Mouse (Mus musculus) brown adipose tissue, adult 24 weeks (tissue): ENCODE measurements around the gene Sik1. TPM values are rescaled to one million over a fixed set of nuclear protein-coding genes. Genes with fewer than 3 reads are reported as not detected.

Source experiments
- H3K27ac ChIP-seq: fragments of 200-500 bp; replicated peaks from 2 replicates; pipeline ENCODE4 v1.5.1; 2012; ENCODE audit warnings: low read depth, mild to moderate bottlenecking, low read length
- H3K4me1 ChIP-seq: fragments of 200-500 bp; 2 replicates; pipeline ENCODE4 v1.6.1; 2012; ENCODE audit warnings: low read length, mixed read lengths; ENCODE audit not compliant: control insufficient read depth, insufficient read depth, insufficient read length
- H3K4me3 ChIP-seq: fragments of 200-500 bp; 2 replicates; pipeline ENCODE4 v1.5.1; 2012; ENCODE audit warnings: low read depth, mild to moderate bottlenecking, low read length, moderate library complexity; ENCODE audit not compliant: insufficient read depth
- polyA plus RNA-seq: library from polyadenylated mRNA; stranded (reverse); fragments of >200 nt; gene quantifications from 2 replicates; pipeline ENCODE4 v1.2.4, GENCODE M21; 2012; ENCODE audit not compliant: missing spikeins, insufficient read depth, insufficient read length

Gene Sik1
- polyA plus RNA-seq, 1 experiment, result 39.2 TPM

GRCm38 (mm10) chr17:31820099-31820846 is 35.3 kb downstream of the Sik1 start:
- Histone ChIP-seq H3K4me1 (peaks cover 3% of the 10 kb centered on the region; the same call in 1 of the 2 replicates), H3K27ac (no peak overlapping the region), H3K4me3 (no peak overlapping the region)

GRCm38 (mm10) chr17:31819372-31819771 is 36.2 kb downstream of the Sik1 start:
- no peak overlapping the region for H3K27ac ChIP-seq
- peaks cover 8% of the 10 kb centered on the region; the same call in 1 of the 2 replicates for H3K4me1 ChIP-seq
- H3K4me3 ChIP-seq, result no peak overlapping the region

GRCm38 (mm10) chr17:31817815-31818214 is 37.8 kb downstream of the Sik1 start:
- Histone ChIP-seq H3K27ac (no peak overlapping the region), H3K4me1 (peaks cover 11% of the 10 kb centered on the region; the same call in 1 of the 2 replicates), H3K4me3 (no peak overlapping the region)

GRCm38 (mm10) chr17:31817203-31817602 is 38.4 kb downstream of the Sik1 start:
- peaks cover 11% of the 10 kb centered on the region; the same call in 1 of the 2 replicates for H3K4me1 ChIP-seq
- no peak overlapping the region for H3K27ac ChIP-seq
- no peak overlapping the region for H3K4me3 ChIP-seq

GRCm38 (mm10) chr17:31814848-31815247 is 40.8 kb downstream of the Sik1 start:
- Histone ChIP-seq H3K4me1 (peaks cover 8% of the 10 kb centered on the region; the same call in 1 of the 2 replicates), H3K27ac (no peak overlapping the region), H3K4me3 (no peak overlapping the region)

DNA sequence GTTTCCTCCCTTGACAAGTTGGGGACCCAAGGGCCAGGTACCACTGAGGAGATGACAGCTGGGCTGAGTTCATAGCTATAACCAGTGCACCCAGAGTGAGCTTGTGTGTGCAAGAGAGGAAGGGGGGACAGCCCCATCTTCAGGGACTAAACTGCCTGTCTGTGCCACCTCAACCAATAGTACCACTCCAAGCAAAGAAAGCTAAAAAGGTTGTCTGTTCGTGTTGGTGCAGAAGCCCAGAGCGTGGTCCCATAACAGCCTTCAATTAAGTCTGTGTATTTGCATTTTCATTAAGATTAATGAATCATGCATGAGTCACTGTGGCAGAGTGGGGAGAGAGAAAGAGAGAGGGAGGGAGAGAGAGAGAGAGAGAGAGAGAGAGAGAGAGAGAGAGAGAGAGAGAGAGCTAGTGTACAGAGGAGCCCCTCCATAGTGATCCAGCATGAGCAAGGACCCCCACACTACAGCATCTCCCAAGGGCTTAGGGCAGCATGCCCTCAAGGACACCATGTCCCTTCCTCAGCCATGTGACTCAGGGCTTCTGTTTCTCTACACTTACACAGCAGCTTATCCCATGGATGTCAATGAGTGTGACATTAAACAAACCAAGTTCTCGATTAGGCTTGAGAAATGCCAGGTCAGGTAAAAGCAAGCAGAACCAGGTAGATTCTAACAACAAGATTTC is 41.5 kb downstream of the Sik1 start:
- H3K4me3 ChIP-seq, result no peak overlapping the region
- H3K4me1 ChIP-seq, result peaks cover 8% of the 10 kb centered on the region; the same call in 1 of the 2 replicates
- no peak overlapping the region for H3K27ac ChIP-seq

DNA sequence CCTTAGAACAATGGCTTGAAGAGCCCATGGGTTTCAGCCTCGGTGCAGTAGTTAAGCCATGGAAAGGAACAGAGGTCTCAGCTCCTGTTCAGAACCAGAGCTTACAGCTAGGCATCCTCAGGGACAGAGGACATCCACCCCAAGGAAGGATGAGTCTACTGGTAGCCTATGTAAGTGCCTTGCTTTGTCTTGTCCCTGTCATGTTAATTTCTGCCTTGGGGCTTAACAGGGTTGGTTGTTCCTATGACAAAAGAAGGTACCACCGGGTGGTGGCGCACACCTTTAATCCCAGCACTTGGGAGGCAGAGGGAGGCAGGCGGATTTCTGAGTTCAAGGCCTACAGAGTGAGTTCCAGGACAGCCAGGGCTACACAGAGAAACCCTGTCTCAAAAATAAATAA is 44.3 kb downstream of the Sik1 start:
- H3K27ac ChIP-seq, result no peak overlapping the region
- H3K4me1 ChIP-seq, result peaks cover 10% of the 10 kb centered on the region
- no peak overlapping the region for H3K4me3 ChIP-seq

DNA sequence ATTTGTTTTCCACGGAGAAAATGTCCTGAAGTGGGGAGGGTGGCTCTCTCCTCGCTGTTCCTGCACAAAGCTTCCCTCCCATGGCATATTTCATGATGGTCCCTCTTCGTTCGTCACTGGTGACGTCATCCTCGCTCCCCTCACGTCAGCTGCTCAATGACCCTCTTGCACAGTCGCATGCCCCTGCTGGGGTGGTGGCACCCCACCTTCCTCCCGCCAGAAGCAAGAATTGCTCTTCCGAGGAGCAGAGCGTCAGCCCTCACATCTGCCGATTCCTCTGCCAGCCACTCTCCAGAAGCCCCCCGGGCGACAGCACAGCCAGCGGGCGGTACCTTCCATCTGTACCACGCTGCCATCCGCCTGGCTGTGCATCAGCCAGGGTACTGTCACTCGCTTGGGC is 45.7 kb downstream of the Sik1 start:
- Histone ChIP-seq H3K27ac (no peak overlapping the region), H3K4me3 (no peak overlapping the region), H3K4me1 (peaks cover 8% of the 10 kb centered on the region; the same call in 1 of the 2 replicates)

DNA sequence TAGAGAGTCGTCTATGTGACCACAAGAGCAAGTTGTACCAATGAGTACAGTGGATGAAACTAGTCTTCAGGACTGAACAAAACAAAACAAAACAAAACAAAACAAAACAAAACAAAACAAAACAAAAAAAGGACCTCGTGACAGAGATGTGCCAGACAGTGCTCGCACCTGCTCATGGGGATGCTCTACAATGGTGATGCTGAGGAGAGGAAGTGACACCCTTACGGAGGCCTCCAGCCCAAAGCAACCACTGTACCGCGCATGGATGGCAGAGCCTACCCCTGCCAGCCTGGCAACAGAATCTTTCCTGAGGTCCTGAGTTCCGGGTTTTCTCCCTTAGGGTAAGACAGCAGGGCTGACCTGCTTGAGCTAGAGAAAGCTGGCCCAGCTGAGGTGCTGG is 46.5 kb downstream of the Sik1 start:
- no peak overlapping the region for H3K4me3 ChIP-seq
- H3K4me1 ChIP-seq, result peaks cover 5% of the 10 kb centered on the region; the same call in 1 of the 2 replicates
- H3K27ac ChIP-seq, result no peak overlapping the region

DNA sequence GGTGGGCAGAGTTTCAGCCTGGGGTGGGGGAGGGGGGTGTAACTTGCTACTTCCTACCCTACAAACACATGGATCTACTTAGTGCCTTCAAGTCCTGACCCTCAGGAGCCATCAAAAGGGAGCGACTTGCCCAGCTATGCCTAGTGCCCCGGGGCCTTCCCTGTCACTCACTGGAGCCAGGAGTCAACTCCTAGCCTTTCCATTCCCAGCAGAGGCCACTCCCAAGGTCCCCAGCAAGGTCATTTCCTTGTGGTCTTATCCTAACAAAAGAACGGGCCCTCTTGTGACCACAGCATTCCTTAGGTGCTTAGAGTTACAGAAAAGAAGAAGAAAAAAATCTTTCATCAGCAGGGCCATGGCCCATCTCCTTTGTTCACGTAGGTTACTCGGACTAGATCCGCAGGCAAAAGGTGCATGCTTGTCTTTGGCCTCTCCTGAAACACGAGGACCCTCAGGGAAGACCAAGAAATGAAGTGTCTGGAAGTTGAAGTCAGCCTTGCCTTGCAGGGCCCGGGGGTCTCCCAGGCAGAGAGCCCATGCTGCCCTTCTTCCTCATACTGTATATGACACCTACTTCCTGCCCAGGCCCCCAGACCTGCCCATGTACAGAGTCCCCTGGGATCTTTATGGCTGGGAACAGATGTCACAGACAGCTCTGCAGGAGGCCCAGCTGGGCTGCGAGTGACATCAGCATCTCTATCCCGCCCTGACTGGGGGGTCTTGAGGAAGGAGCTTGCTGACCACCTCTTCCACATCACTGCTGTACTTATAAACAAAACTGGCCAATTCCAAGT is 47.3 kb downstream of the Sik1 start:
- no peak overlapping the region for H3K27ac ChIP-seq
- H3K4me1 ChIP-seq, result peaks cover 2% of the 10 kb centered on the region; the same call in 1 of the 2 replicates
- H3K4me3 ChIP-seq, result no peak overlapping the region

GRCm38 (mm10) chr17:31806496-31806895 is 49.1 kb downstream of the Sik1 start:
- Histone ChIP-seq H3K4me3 (no peak overlapping the region), H3K27ac (peak overlapping the region; percentile 87), H3K4me1 (peaks cover 2% of the 10 kb centered on the region; the same call in 1 of the 2 replicates)

DNA sequence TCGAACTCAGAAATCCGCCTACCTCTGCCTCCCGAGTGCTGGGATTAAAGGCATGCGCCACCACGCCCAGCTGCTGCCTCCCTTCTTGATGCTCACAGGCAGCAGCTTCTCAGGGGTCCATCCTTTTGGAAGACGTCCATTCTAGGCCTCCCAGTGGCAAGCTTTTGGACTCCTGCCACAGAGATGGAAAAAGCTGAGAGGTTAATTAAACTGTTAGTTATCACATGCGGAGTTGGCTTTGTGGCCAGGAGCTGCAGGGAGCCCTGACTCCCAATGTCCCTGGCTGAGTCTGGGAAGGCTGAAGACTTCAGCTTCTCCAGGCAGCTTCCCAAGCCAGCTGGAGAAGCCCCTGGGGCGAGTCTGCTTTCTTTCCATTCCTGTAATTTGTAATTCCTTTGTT is 49.6 kb downstream of the Sik1 start:
- Histone ChIP-seq H3K4me3 (no peak overlapping the region), H3K4me1 (peaks cover 2% of the 10 kb centered on the region; the same call in 1 of the 2 replicates)

GRCm38 (mm10) chr17:31805585-31805984 is 50.0 kb downstream of the Sik1 start:
- Histone ChIP-seq H3K4me3 (no peak overlapping the region), H3K4me1 (peaks cover 2% of the 10 kb centered on the region; the same call in 1 of the 2 replicates), H3K27ac (no peak overlapping the region)

More for the DNA sequence above, 49.6 kb downstream of the Sik1 start:
- 0 out of 2 replicates have a peak overlapping the region, but pooled peaks have one; percentile 6 for H3K27ac ChIP-seq

DNA sequence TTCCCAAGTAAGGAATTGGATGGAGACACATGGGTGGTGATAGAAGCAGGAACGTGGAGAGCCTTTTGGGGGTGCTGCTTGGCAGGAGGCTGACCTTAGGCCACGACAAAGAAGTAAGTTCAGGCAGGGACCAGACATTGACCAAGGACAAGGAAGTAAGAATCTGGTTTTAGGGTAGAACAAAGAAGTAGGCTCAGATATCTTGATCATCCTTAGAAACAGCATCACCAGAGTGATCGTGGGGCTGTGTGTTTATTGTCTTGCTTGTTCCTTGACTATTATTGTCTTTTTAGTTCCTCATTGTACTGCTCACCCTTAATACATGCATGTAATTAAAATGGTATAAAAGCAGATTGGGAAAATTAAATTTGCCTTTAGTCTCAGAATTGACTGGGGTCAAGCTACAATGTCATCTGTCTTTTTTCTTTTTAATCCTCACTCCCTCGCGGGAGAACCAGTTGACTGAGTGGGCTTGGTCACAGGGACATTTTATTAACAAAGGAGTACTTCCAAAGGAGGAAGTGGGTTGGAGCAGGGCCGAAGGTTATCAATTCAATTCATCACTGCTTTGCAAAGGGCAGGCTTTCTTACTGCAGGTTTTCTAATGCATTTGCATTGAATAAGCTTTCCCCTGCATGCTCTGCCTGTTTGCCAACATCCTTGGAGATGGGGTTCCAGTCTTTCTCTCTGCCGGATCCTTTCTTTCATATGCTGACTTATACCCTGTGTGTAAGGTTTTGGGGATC is 53.2 kb downstream of the Sik1 start:
- no peak overlapping the region for H3K4me3 ChIP-seq
- peaks cover 2% of the 10 kb centered on the region; the same call in 1 of the 2 replicates for H3K4me1 ChIP-seq
- H3K27ac ChIP-seq, result no peak overlapping the region
